Mouse (Mus musculus) heart, embryonic 11.5 days (tissue): ENCODE measurements around the gene Lrrc2. TPM values are rescaled to one million over a fixed set of nuclear protein-coding genes. Genes with fewer than 3 reads are reported as not detected.

Experiments used
- ATAC-seq: fragments of 200-750 bp; cut with Nextera tagmentation; replicated peaks from 2 replicates; pipeline ENCODE4 v1.8.0; 2017; ENCODE audit warnings: moderate library complexity; ENCODE audit not compliant: insufficient number of reproducible peaks, low FRiP score, low TSS enrichment
- H3K27ac ChIP-seq: fragments of 300-500 bp; sonication (generic); 2 replicates; pipeline ENCODE4 v1.5.1; 2014; ENCODE audit warnings: mild to moderate bottlenecking, low read depth, low read length
- H3K27me3 ChIP-seq: fragments of 300-500 bp; sonication (generic); 2 replicates; pipeline ENCODE4 v1.6.1; 2014; ENCODE audit warnings: mild to moderate bottlenecking, low read length, mixed read lengths; ENCODE audit not compliant: control insufficient read depth, insufficient read depth
- H3K36me3 ChIP-seq: fragments of 300-500 bp; sonication (generic); 2 replicates; pipeline ENCODE4 v1.6.1; 2014; ENCODE audit warnings: mild to moderate bottlenecking, low read length, moderate library complexity, mixed read lengths; ENCODE audit not compliant: control insufficient read depth, insufficient read depth
- H3K4me1 ChIP-seq: fragments of 300-500 bp; sonication (generic); 2 replicates; pipeline ENCODE4 v1.6.1; 2014; ENCODE audit warnings: low read length; ENCODE audit not compliant: control insufficient read depth, insufficient read depth
- H3K4me2 ChIP-seq: fragments of 300-500 bp; sonication (generic); 2 replicates; pipeline ENCODE4 v1.6.1; 2014; ENCODE audit warnings: mild to moderate bottlenecking, moderate library complexity
- H3K4me3 ChIP-seq: fragments of 300-500 bp; sonication (generic); 2 replicates; pipeline ENCODE4 v1.5.1; 2014; ENCODE audit warnings: low read depth, low read length
- H3K9ac ChIP-seq: fragments of 300-500 bp; sonication (generic); 2 replicates; pipeline ENCODE4 v1.6.1; 2014; ENCODE audit warnings: mild to moderate bottlenecking, low read depth, low read length, moderate library complexity
- H3K9me3 ChIP-seq: fragments of 300-500 bp; sonication (generic); replicated peaks from 2 replicates; pipeline ENCODE4 v1.6.1; 2016; ENCODE audit warnings: low read length; ENCODE audit not compliant: control insufficient read depth
- WGBS: fragments of 180-500 bp; shearing (Covaris S2); extraction: QIAGEN DNeasy Blood & Tissue Kit; methylation state at CpG from one replicate; pipeline ENCODE4 v1.1.7; 2014; ENCODE audit not compliant: insufficient replicate concordance; 5-methylcytosine and 5-hydroxymethylcytosine counted together
- polyA plus RNA-seq: library from polyadenylated mRNA; unstranded; fragments of >200 nt; fragmentation: Nextera tagmentation; extraction: Ambion mirVana; gene quantifications from 2 replicates; pipeline ENCODE4 v1.2.1, GENCODE M21; 2014

Gene Lrrc2
- polyA plus RNA-seq, 1 experiment from 2014 or later = 2.1 TPM

GRCm38 (mm10) chr9:110952931-110953549 lies 1.7 kb downstream of the Lrrc2 start:
- H3K36me3 ChIP-seq = no peaks in the 10 kb centered on the region
- H3K27ac ChIP-seq = peak overlapping the region; percentile 10; the same call in 1 of the 2 replicates
- peak overlapping the region; percentile 64 for H3K4me3 ChIP-seq
- no peaks in the 10 kb centered on the region for H3K9me3 ChIP-seq
- peaks cover 5% of the 10 kb centered on the region; the same call in 1 of the 2 replicates for H3K27me3 ChIP-seq
- H3K4me2 ChIP-seq = peak overlapping the region; percentile 92
- no peak for ATAC-seq
- peaks cover 6% of the 10 kb centered on the region for H3K4me1 ChIP-seq
- whole genome bisulfite sequencing = 40% methylated on average over 5 of the region's 5 CpGs
- H3K9ac ChIP-seq = peak overlapping the region; percentile 73

- peak; percentile 48; the same call in 1 of the 2 replicates for ATAC-seq
- H3K27ac ChIP-seq = peak overlapping the region; percentile 57; the same call in 1 of the 2 replicates
- 1% methylated on average over 44 of the region's 44 CpGs for WGBS
Measured at GRCm38 (mm10) chr9:110953550-110954461, 2.5 kb downstream of the Lrrc2 start.

GRCm38 (mm10) chr9:110954681-110955445 lies 3.5 kb downstream of the Lrrc2 start:
- no peaks in the 10 kb centered on the region for H3K36me3 ChIP-seq
- H3K4me1 ChIP-seq = no peaks in the 10 kb centered on the region
- peaks cover 5% of the 10 kb centered on the region; the same call in 1 of the 2 replicates for H3K27me3 ChIP-seq
- ATAC-seq = no peak
- H3K4me3 ChIP-seq = no peak overlapping the region
- peak overlapping the region; percentile 92; the same call in 1 of the 2 replicates for H3K4me2 ChIP-seq
- WGBS = 46% methylated on average over 2 of the region's 2 CpGs
- H3K9me3 ChIP-seq = no peaks in the 10 kb centered on the region
- H3K27ac ChIP-seq = no peak overlapping the region
- H3K9ac ChIP-seq = no peak overlapping the region

More at GRCm38 (mm10) chr9:110953550-110954461, 2.5 kb downstream of the Lrrc2 start:
- Histone ChIP-seq H3K27me3 (peaks cover 5% of the 10 kb centered on the region; the same call in 1 of the 2 replicates), H3K4me3 (peak overlapping the region; percentile 64), H3K9ac (peak overlapping the region; percentile 73), H3K4me1 (peaks cover 4% of the 10 kb centered on the region), H3K9me3 (no peaks in the 10 kb centered on the region), H3K36me3 (no peaks in the 10 kb centered on the region), H3K4me2 (peak overlapping the region; percentile 92)

DNA sequence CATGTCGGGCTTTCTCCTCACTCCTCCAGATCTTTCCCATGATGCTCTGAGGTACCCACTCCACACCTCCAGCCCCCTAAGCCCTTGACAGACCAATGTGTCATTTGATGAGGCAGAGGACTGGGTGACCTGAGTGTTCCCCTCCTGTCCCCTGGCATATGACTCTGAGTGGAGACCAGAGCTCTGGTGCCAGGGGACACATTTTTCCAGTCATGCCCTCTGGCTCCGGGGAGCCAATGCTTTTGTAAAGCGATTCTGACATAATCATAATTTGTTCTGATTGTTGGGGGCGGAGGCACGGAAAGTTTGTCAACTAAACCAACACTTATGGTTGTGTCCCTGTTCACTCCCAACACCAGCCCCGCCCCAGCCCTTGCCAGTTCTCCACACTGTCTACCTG lies 4.6 kb downstream of the Lrrc2 start:
- no peaks in the 10 kb centered on the region for H3K9me3 ChIP-seq
- no peak overlapping the region for H3K4me2 ChIP-seq
- no peak for ATAC-seq
- no peak overlapping the region for H3K9ac ChIP-seq
- H3K27me3 ChIP-seq = peaks cover 5% of the 10 kb centered on the region; the same call in 1 of the 2 replicates
- no peaks in the 10 kb centered on the region for H3K4me1 ChIP-seq
- no peak overlapping the region for H3K4me3 ChIP-seq
- no peaks in the 10 kb centered on the region for H3K36me3 ChIP-seq
- 83% methylated on average over 6 of the region's 6 CpGs for WGBS
- no peak overlapping the region for H3K27ac ChIP-seq

GRCm38 (mm10) chr9:110959669-110960068 lies 8.3 kb downstream of the Lrrc2 start:
- ATAC-seq = no peak
- 80% methylated on average over 5 of the region's 5 CpGs for WGBS
- Histone ChIP-seq H3K4me3 (no peak overlapping the region), H3K4me2 (no peak overlapping the region), H3K27ac (no peak overlapping the region), H3K4me1 (no peaks in the 10 kb centered on the region), H3K9me3 (no peaks in the 10 kb centered on the region), H3K9ac (no peak overlapping the region), H3K36me3 (no peaks in the 10 kb centered on the region), H3K27me3 (peaks cover 5% of the 10 kb centered on the region; the same call in 1 of the 2 replicates)

- 77% methylated on average over 13 of the region's 13 CpGs for WGBS
Measured at GRCm38 (mm10) chr9:110960230-110961149, 9.1 kb downstream of the Lrrc2 start.

GRCm38 (mm10) chr9:110961386-110961785 lies 10.0 kb downstream of the Lrrc2 start:
- Histone ChIP-seq H3K27ac (no peak overlapping the region), H3K9ac (no peak overlapping the region), H3K27me3 (no peaks in the 10 kb centered on the region), H3K4me3 (no peak overlapping the region), H3K4me2 (no peak overlapping the region), H3K36me3 (no peaks in the 10 kb centered on the region), H3K9me3 (no peaks in the 10 kb centered on the region), H3K4me1 (no peaks in the 10 kb centered on the region)
- ATAC-seq = no peak
- WGBS = 95% methylated on average over 8 of the region's 8 CpGs

More at GRCm38 (mm10) chr9:110960230-110961149, 9.1 kb downstream of the Lrrc2 start:
- no peak overlapping the region for H3K4me2 ChIP-seq
- H3K4me1 ChIP-seq = no peaks in the 10 kb centered on the region
- no peak overlapping the region for H3K9ac ChIP-seq
- H3K36me3 ChIP-seq = no peaks in the 10 kb centered on the region
- no peaks in the 10 kb centered on the region for H3K27me3 ChIP-seq
- H3K9me3 ChIP-seq = no peaks in the 10 kb centered on the region
- no peak overlapping the region for H3K4me3 ChIP-seq
- no peak for ATAC-seq
- H3K27ac ChIP-seq = no peak overlapping the region
